Mouse (Mus musculus) heart, embryonic 12.5 days (tissue): ENCODE measurements around the gene Armc7. TPM values are rescaled to one million over a fixed set of nuclear protein-coding genes. Genes with fewer than 3 reads are reported as not detected.
"Not testable (repeated sequence)": the region's sequence is repeated elsewhere in the genome, so short reads cannot be mapped to it uniquely, and the experiment has no call there.

Experiments
- ATAC-seq: fragments of 200-750 bp; cut with Nextera tagmentation; 2 replicates; pipeline ENCODE4 v1.8.0; 2017; ENCODE audit warnings: moderate TSS enrichment, moderate library complexity; ENCODE audit not compliant: insufficient number of reproducible peaks, low FRiP score
- H3K27ac ChIP-seq: fragments of 300-500 bp; sonication (generic); 2 replicates; pipeline ENCODE4 v1.5.1; 2016; ENCODE audit warnings: mild to moderate bottlenecking, moderate library complexity; ENCODE audit not compliant: poor library complexity, severe bottlenecking
- H3K27me3 ChIP-seq: fragments of 300-500 bp; sonication (generic); replicated peaks from 2 replicates; pipeline ENCODE4 v1.6.1; 2016; ENCODE audit warnings: mild to moderate bottlenecking, moderate library complexity
- H3K36me3 ChIP-seq: fragments of 300-500 bp; sonication (generic); 2 replicates; pipeline ENCODE4 v1.6.1; 2016; ENCODE audit warnings: mild to moderate bottlenecking, moderate library complexity
- H3K4me1 ChIP-seq: fragments of 300-500 bp; sonication (generic); replicated peaks from 2 replicates; pipeline ENCODE4 v1.6.1; 2016; ENCODE audit warnings: mild to moderate bottlenecking
- H3K4me2 ChIP-seq: fragments of 300-500 bp; sonication (generic); 2 replicates; pipeline ENCODE4 v1.6.1; 2016; ENCODE audit warnings: mild to moderate bottlenecking, moderate library complexity
- H3K4me3 ChIP-seq: fragments of 300-500 bp; sonication (generic); 2 replicates; pipeline ENCODE4 v1.5.1; 2016; ENCODE audit warnings: mild to moderate bottlenecking
- H3K9ac ChIP-seq: fragments of 300-500 bp; sonication (generic); 2 replicates; pipeline ENCODE4 v1.6.1; 2016; ENCODE audit warnings: mild to moderate bottlenecking, moderate library complexity
- H3K9me3 ChIP-seq: fragments of 300-500 bp; sonication (generic); replicated peaks from 2 replicates; pipeline ENCODE4 v1.6.1; 2016; ENCODE audit warnings: mild to moderate bottlenecking, moderate library complexity
- WGBS: fragments of 180-500 bp; shearing (Covaris S2); methylation state at CpG from one replicate; pipeline ENCODE4 v1.1.7; 2016; 5-methylcytosine and 5-hydroxymethylcytosine counted together
- polyA plus RNA-seq: library from polyadenylated mRNA; unstranded; fragments of >200 nt; fragmentation: Nextera tagmentation; extraction: Ambion mirVana; gene quantifications from 2 replicates; pipeline ENCODE4 v1.2.1, GENCODE M21; 2016

Gene Armc7
- polyA plus RNA-seq, 1 experiment from 2014 or later, result 5.8 TPM

DNA sequence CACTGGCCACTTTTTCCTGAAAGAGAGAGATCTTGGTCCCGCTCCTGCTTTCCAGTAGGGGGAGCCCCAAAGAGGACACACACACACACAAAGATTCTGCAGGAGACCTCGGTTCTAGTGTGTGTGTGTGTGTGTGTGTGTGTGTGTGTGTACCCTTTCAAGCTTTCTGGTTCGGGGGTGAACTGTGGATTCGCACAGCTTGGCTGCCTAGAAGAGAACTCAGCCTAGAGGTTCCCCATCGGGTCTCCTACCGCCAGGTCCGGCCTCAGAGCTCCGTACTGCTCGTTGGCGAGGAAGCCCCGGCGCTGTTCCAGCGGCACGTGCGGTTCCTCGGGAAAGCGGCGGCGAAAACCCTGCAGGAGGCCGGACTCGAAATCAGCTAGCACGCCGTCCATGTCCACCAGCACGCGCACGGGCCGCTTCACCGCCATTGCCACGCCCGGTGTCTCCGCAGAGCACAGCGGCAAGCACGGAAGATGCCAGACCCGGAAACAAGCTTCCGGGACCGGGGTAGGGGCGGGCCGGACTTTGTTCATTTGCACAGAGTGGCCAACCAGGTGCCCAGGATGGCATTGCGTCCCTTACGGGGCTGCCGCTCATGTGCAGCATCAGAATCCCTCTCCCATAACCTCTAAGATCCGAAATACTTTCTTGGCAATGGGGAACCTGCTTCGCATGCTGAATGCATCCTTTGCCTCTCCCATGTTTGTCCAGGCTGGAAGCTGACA lies 16.1 kb downstream of the Armc7 start, which contains the start of gene Nt5c:
TSS of gene Nt5c (minus strand) at position 507 of the 728 bp plus-strand sequence.
- ATAC-seq, result peak; percentile 86
- peaks cover 20% of the 10 kb centered on the region for H3K36me3 ChIP-seq

DNA sequence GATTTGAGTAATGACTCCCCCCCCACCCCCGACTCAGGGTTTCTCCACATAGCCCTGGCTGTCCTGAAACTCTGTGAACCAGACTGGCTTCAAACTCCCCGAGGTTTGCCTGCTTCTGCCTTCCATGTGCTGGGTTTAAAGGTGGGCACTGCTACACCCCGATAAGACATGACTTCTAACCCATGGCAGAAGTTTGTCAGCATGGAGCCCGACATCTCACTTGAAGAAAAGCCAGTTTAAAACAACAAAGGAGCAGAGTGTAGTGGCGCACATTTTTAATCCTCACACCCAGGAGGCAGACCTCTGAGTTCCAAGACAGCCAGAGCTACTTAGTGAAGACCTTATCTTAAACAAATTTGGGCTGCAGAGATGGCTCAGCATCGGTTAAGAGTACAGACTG lies 16.9 kb downstream of the Armc7 start:
- H3K27me3 ChIP-seq, result no peaks in the 10 kb centered on the region
- peak overlapping the region; percentile 89 for H3K4me2 ChIP-seq
- H3K4me1 ChIP-seq, result peaks cover 11% of the 10 kb centered on the region
- no peaks in the 10 kb centered on the region for H3K9me3 ChIP-seq
- ATAC-seq, result no peak
- peak overlapping the region; percentile 70 for H3K4me3 ChIP-seq
- H3K9ac ChIP-seq, result 0 out of 2 replicates have a peak overlapping the region, but pooled peaks have one; percentile 73
- no peak overlapping the region for H3K27ac ChIP-seq
- WGBS, result 31% methylated on average over 6 of the region's 6 CpGs
- peaks cover 27% of the 10 kb centered on the region for H3K36me3 ChIP-seq

More for the DNA sequence above, 16.1 kb downstream of the Armc7 start, which contains the start of gene Nt5c:
- peak within 1 kb of the TSS; percentile 73 for H3K9ac ChIP-seq
- peak within 1 kb of the TSS; percentile 65 for H3K27ac ChIP-seq
- H3K4me3 ChIP-seq, result peak within 1 kb of the TSS; percentile 70
- peaks cover 11% of the 10 kb centered on the region for H3K4me1 ChIP-seq
- peak within 1 kb of the TSS; percentile 89 for H3K4me2 ChIP-seq
- no peaks in the 10 kb centered on the region for H3K9me3 ChIP-seq
- WGBS, result under 1% methylated on average over 43 of the region's 43 CpGs
- H3K27me3 ChIP-seq, result no peaks in the 10 kb centered on the region

DNA sequence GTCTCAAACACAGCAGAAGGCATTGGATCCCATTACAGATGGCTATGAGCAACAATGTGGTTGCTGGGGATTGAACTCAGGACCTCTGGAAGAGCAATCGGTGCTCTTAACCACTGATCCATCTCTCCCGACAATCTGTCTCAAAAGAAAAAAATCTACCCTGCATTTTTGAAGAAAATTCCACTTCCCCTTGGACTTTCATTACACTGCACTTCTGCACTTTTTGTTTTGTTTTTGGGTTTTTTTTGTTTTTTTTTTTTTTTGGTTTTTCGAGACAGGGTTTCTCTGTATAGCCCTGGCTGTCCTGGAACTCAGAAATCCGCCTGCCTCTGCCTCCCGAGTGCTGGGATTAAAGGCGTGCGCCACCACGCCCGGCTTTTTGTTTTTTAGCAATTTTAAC lies 21.1 kb downstream of the Armc7 start:
- H3K4me3 ChIP-seq, ATAC-seq, H3K27me3 ChIP-seq, H3K4me1 ChIP-seq, H3K9me3 ChIP-seq, H3K27ac ChIP-seq, H3K4me2 ChIP-seq, H3K9ac ChIP-seq: not testable (repeated sequence)
- peaks cover 50% of the 10 kb centered on the region for H3K36me3 ChIP-seq
- 87% methylated on average over 9 of the region's 9 CpGs for WGBS

- Histone ChIP-seq H3K4me1 (peaks cover 23% of the 10 kb centered on the region), H3K9ac (no peak overlapping the region), H3K9me3 (no peaks in the 10 kb centered on the region), H3K4me3 (no peak overlapping the region), H3K27ac (no peak overlapping the region), H3K4me2 (no peak overlapping the region), H3K36me3 (peaks cover 51% of the 10 kb centered on the region), H3K27me3 (no peaks in the 10 kb centered on the region)
- no peak for ATAC-seq
- WGBS, result 87% methylated on average over 6 of the region's 6 CpGs
These were observed 27.2 kb downstream of the Armc7 start for GRCm38 (mm10) chr11:115502636-115503035.

- H3K36me3 ChIP-seq, result peaks cover 17% of the 10 kb centered on the region
- H3K27ac ChIP-seq, result peak overlapping the region; percentile 53
- 0 out of 2 replicates have a peak overlapping the region, but pooled peaks have one; percentile 15 for H3K4me2 ChIP-seq
- H3K4me3 ChIP-seq, result no peak overlapping the region
- WGBS, result 34% methylated on average over 3 of the region's 3 CpGs
- ATAC-seq, result peak; percentile 78
- H3K9me3 ChIP-seq, result no peaks in the 10 kb centered on the region
- H3K9ac ChIP-seq, result no peak overlapping the region
- H3K27me3 ChIP-seq, result no peaks in the 10 kb centered on the region
- peaks cover 57% of the 10 kb centered on the region for H3K4me1 ChIP-seq
These were observed 31.1 kb downstream of the Armc7 start for GRCm38 (mm10) chr11:115506586-115506985.

DNA sequence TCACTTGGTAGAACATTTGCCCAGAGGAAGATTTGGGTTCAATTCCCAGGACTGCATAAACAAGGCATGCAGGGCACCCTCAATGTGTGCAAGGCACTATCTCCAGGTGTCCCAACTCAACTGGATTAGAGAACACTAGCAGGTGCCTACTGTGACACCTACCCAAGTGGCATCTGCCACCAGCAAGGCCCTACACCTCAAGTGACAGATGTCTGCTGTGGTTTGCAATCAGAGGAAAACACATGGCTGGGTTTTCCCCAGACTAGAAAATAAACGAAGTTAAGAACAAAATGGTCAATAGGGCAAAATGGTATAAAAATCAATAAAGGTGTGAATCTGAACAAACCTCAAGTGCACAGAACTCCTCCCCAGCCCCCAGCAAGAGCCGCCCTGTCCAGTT lies 32.6 kb downstream of the Armc7 start:
- Histone ChIP-seq H3K4me2 (no peak overlapping the region), H3K36me3 (peaks cover 5% of the 10 kb centered on the region), H3K27ac (0 out of 2 replicates have a peak overlapping the region, but pooled peaks have one; percentile 53), H3K27me3 (no peaks in the 10 kb centered on the region), H3K9ac (no peak overlapping the region), H3K4me3 (no peak overlapping the region), H3K9me3 (no peaks in the 10 kb centered on the region), H3K4me1 (peaks cover 72% of the 10 kb centered on the region)
- WGBS, result 82% methylated on average over 2 of the region's 2 CpGs
- no peak for ATAC-seq

DNA sequence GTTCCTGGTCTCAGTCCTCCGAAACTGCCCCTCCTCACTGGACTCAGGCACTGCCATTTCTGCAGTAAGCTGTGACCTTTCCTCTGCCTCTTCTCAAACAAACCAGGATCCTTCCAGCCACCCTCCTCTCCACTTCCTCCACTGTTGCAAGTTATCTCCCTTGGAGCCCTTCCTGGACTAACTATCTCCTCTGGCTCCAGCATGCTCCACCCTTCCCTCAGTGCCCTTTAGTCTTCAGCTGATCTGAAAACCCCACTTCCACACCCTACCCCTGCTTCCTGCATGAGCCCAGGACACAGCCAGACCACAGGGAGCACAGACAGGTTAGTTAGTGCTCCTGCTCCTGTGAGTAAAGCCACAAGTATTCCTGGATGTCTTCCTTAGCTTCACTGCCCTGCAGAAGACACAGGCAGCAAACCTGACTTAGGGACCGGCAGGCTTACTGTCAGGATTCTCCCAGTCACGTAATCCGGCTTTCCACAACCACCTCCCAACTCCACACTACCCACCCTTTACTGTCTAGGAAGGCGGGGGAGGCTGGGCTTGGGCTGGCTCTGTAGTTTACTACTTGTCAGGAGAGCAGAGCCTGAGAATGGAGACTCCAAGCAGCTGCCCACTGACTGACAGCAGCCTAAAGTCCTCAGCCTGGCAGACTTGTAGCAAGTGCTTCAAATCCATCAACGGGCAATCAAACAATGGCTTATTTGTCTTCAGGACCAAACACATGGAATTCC lies 34.5 kb downstream of the Armc7 start:
- H3K27ac ChIP-seq, result peak overlapping the region; percentile 67
- peak overlapping the region; percentile 93 for H3K4me2 ChIP-seq
- peak overlapping the region; percentile 24 for H3K4me3 ChIP-seq
- peak overlapping the region; percentile 52 for H3K9ac ChIP-seq
- no peaks in the 10 kb centered on the region for H3K9me3 ChIP-seq
- 19% methylated on average over 6 of the region's 6 CpGs for WGBS
- 0 out of 2 replicates have a peak, but pooled peaks cover 3% of the 10 kb centered on the region for H3K36me3 ChIP-seq
- H3K4me1 ChIP-seq, result peaks cover 74% of the 10 kb centered on the region
- H3K27me3 ChIP-seq, result no peaks in the 10 kb centered on the region
- no peak for ATAC-seq

- peak overlapping the region; percentile 93 for H3K4me2 ChIP-seq
- peak overlapping the region; percentile 52 for H3K9ac ChIP-seq
- peak overlapping the region; percentile 24 for H3K4me3 ChIP-seq
- H3K27ac ChIP-seq, result peak overlapping the region; percentile 67
- no peaks in the 10 kb centered on the region for H3K27me3 ChIP-seq
- no peak for ATAC-seq
- H3K9me3 ChIP-seq, result no peaks in the 10 kb centered on the region
- WGBS, result 29% methylated on average over 5 of the region's 5 CpGs
- H3K4me1 ChIP-seq, result peaks cover 72% of the 10 kb centered on the region
- H3K36me3 ChIP-seq, result 0 out of 2 replicates have a peak, but pooled peaks cover 3% of the 10 kb centered on the region
These were observed 35.0 kb downstream of the Armc7 start for GRCm38 (mm10) chr11:115510507-115510888.

DNA sequence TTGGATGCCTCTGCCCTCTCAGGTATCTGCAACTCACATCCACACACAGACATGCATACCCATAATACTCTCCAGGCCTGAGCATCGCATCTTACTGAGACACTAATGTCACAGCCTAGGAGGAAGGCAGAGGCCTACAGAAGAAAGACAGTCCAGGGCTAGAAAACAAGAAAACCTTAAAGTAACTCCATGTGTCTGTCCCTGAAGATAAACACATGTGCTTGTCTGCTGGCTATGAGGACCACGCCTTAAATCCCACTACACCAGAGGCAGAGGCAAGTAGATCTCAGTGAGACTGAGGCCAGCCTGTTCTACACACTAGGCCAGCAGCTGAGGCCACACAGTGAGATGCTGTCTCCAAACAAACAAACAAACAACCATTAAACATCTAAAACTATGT lies 35.7 kb downstream of the Armc7 start:
- ATAC-seq, result no peak
- H3K9me3 ChIP-seq, result no peaks in the 10 kb centered on the region
- no peaks in the 10 kb centered on the region for H3K27me3 ChIP-seq
- WGBS, result 62% methylated on average over 2 of the region's 2 CpGs
- H3K4me1 ChIP-seq, result peaks cover 68% of the 10 kb centered on the region
- H3K36me3 ChIP-seq, result 0 out of 2 replicates have a peak, but pooled peaks cover 3% of the 10 kb centered on the region
- H3K4me3 ChIP-seq, result peak overlapping the region; percentile 89
- peak overlapping the region; percentile 52 for H3K9ac ChIP-seq
- H3K27ac ChIP-seq, result peak overlapping the region; percentile 67
- H3K4me2 ChIP-seq, result peak overlapping the region; percentile 93

DNA sequence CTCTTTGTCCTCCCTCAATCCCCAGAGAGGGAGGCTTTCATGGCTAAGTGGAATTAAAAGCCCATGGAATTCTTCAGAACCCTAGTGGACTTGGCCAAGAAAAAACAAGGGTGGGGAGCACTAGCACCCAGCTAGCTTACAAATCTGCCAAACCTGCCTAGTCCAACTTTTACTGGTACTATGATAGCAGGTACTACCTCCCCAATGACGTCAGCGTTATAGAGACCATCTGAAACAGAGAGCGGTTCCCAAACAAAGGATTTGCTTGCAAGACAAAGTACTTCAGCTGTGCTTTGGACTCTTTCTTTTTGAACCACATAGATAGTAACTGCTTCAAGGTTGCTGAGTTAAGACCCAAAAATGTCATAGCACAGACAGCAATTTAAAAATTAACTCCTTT lies 36.5 kb downstream of the Armc7 start:
- H3K27me3 ChIP-seq, result no peaks in the 10 kb centered on the region
- H3K4me1 ChIP-seq, result peaks cover 60% of the 10 kb centered on the region
- H3K36me3 ChIP-seq, result 0 out of 2 replicates have a peak, but pooled peaks cover 3% of the 10 kb centered on the region
- peak overlapping the region; percentile 93 for H3K4me2 ChIP-seq
- H3K9ac ChIP-seq, result peak overlapping the region; percentile 99
- WGBS, result 64% methylated on average over 3 of the region's 3 CpGs
- H3K4me3 ChIP-seq, result peak overlapping the region; percentile 89
- no peaks in the 10 kb centered on the region for H3K9me3 ChIP-seq
- ATAC-seq, result no peak
- H3K27ac ChIP-seq, result peak overlapping the region; percentile 91
